Mouse (Mus musculus): ENCODE results near the gene Slc25a45. TPM values are rescaled to one million over a fixed set of nuclear protein-coding genes. Genes with fewer than 3 reads are reported as not detected.
A peak's percentile ranks its signal among the peaks of the same experiment; 100 is the strongest.

The Slc25a45 gene
- total RNA-seq, 2 experiments from 2014 or later, result 11.3 to 14.0 TPM

GRCm38 (mm10) chr19:5922963-5923362 is 45.4 kb downstream of the Slc25a45 start:
- ATAC-seq (replicated peaks; ENCODE audit: low FRiP score, poor library complexity, severe bottlenecking), result no peak

GRCm38 (mm10) chr19:5923990-5924712 is 46.5 kb downstream of the Slc25a45 start:
- ATAC-seq (replicated peaks; ENCODE audit: low FRiP score, poor library complexity, severe bottlenecking), result peak; percentile 60

- ATAC-seq (replicated peaks; ENCODE audit: low FRiP score, poor library complexity, severe bottlenecking), result peak; percentile 83
Observed at GRCm38 (mm10) chr19:5924713-5925093, 47.1 kb downstream of the Slc25a45 start, which contains the start of gene Cdc42ep2. TSS of gene Cdc42ep2 (minus strand) at chr19:5924816.

- ATAC-seq (replicated peaks; ENCODE audit: low FRiP score, poor library complexity, severe bottlenecking), result no peak
Observed at GRCm38 (mm10) chr19:5925311-5925855, 47.8 kb downstream of the Slc25a45 start.

GRCm38 (mm10) chr19:5927026-5927425 is 49.4 kb downstream of the Slc25a45 start:
- ATAC-seq (replicated peaks; ENCODE audit: low FRiP score, poor library complexity, severe bottlenecking), result no peak

- no peak for ATAC-seq (replicated peaks; ENCODE audit: low FRiP score, poor library complexity, severe bottlenecking)
Observed at GRCm38 (mm10) chr19:5927532-5927931, 49.9 kb downstream of the Slc25a45 start.

GRCm38 (mm10) chr19:5928104-5928503 is 50.5 kb downstream of the Slc25a45 start:
- ATAC-seq (replicated peaks; ENCODE audit: low FRiP score, poor library complexity, severe bottlenecking), result peak; percentile 50

- ATAC-seq (replicated peaks; ENCODE audit: low FRiP score, poor library complexity, severe bottlenecking), result no peak
Observed at GRCm38 (mm10) chr19:5928546-5928945, 50.9 kb downstream of the Slc25a45 start.

- ATAC-seq (replicated peaks; ENCODE audit: low FRiP score, poor library complexity, severe bottlenecking), result no peak
Observed at GRCm38 (mm10) chr19:5929634-5930596, 52.3 kb downstream of the Slc25a45 start.

- ATAC-seq (replicated peaks; ENCODE audit: low FRiP score, poor library complexity, severe bottlenecking), result no peak
Observed at GRCm38 (mm10) chr19:5935266-5935665, 57.7 kb downstream of the Slc25a45 start.

Other genes with a start within 250 kb of the Slc25a45 start
- 13.1 and 25.1 TPM in 2 replicates for gene Rela, start 240.3 kb upstream of the Slc25a45 start, total RNA-seq (2015; ENCODE audit: low replicate concordance)
- gene Rela, start 240.3 kb upstream of the Slc25a45 start, total RNA-seq (2017; ENCODE audit: low replicate concordance), result 15.5 and 22.0 TPM in 2 replicates
- 20.5 and 36.9 TPM in 2 replicates for gene Sipa1, start 214.1 kb upstream of the Slc25a45 start, total RNA-seq (2015; ENCODE audit: low replicate concordance)
- 27.4 and 90.3 TPM in 2 replicates for gene Sipa1, start 214.1 kb upstream of the Slc25a45 start, total RNA-seq (2017; ENCODE audit: low replicate concordance)
- 5.0 and 7.3 TPM in 2 replicates for gene Map3k11, start 189.1 kb upstream of the Slc25a45 start, total RNA-seq (2015; ENCODE audit: low replicate concordance)
- 8.4 and 11.2 TPM in 2 replicates for gene Map3k11, start 189.1 kb upstream of the Slc25a45 start, total RNA-seq (2017; ENCODE audit: low replicate concordance)
- 10.7 and 16.3 TPM in 2 replicates for gene Pcnx3, start 188.9 kb upstream of the Slc25a45 start, total RNA-seq (2015; ENCODE audit: low replicate concordance)
- 14.8 and 20.3 TPM in 2 replicates for gene Pcnx3, start 188.9 kb upstream of the Slc25a45 start, total RNA-seq (2017; ENCODE audit: low replicate concordance)
- gene Kcnk7, start 173.4 kb upstream of the Slc25a45 start, total RNA-seq (2015; ENCODE audit: low replicate concordance), result not detected in 2 replicates
- not detected in 2 replicates for gene Kcnk7, start 173.4 kb upstream of the Slc25a45 start, total RNA-seq (2017; ENCODE audit: low replicate concordance)
- 27.5 and 57.9 TPM in 2 replicates for gene Ehbp1l1, start 151.5 kb upstream of the Slc25a45 start, total RNA-seq (2015; ENCODE audit: low replicate concordance)
- 236 and 446 TPM in 2 replicates for gene Ehbp1l1, start 151.5 kb upstream of the Slc25a45 start, total RNA-seq (2017; ENCODE audit: low replicate concordance)
- 11.5 and 30.4 TPM in 2 replicates for gene Fam89b, start 148.2 kb upstream of the Slc25a45 start, total RNA-seq (2015; ENCODE audit: low replicate concordance)
- 8.5 and 10.5 TPM in 2 replicates for gene Fam89b, start 148.2 kb upstream of the Slc25a45 start, total RNA-seq (2017; ENCODE audit: low replicate concordance)
- 0.63 TPM in 1 of 2 replicates, not detected in the other for gene Ltbp3, start 136.9 kb upstream of the Slc25a45 start, total RNA-seq (2015; ENCODE audit: low replicate concordance)
- 0.68 TPM in 1 of 2 replicates, not detected in the other for gene Ltbp3, start 136.9 kb upstream of the Slc25a45 start, total RNA-seq (2017; ENCODE audit: low replicate concordance)
- 8.2 and 12.9 TPM in 2 replicates for gene Scyl1, start 106.4 kb upstream of the Slc25a45 start, total RNA-seq (2015; ENCODE audit: low replicate concordance)
- gene Scyl1, start 106.4 kb upstream of the Slc25a45 start, total RNA-seq (2017; ENCODE audit: low replicate concordance), result 9.1 and 11.9 TPM in 2 replicates
- gene Frmd8, start 2.5 kb upstream of the Slc25a45 start, total RNA-seq (2015; ENCODE audit: low replicate concordance), result 5.4 and 6.0 TPM in 2 replicates
- gene Frmd8, start 2.5 kb upstream of the Slc25a45 start, total RNA-seq (2017; ENCODE audit: low replicate concordance), result 4.2 and 6.8 TPM in 2 replicates
- 0.38 and 1.0 TPM in 2 replicates for gene Tigd3, start 16.3 kb downstream of the Slc25a45 start, total RNA-seq (2015; ENCODE audit: low replicate concordance)
- gene Tigd3, start 16.3 kb downstream of the Slc25a45 start, total RNA-seq (2017; ENCODE audit: low replicate concordance), result 3.1 and 6.1 TPM in 2 replicates
- gene Dpf2, start 35.2 kb downstream of the Slc25a45 start, total RNA-seq (2015; ENCODE audit: low replicate concordance), result 19.4 and 34.3 TPM in 2 replicates
- 58.8 and 71.4 TPM in 2 replicates for gene Dpf2, start 35.2 kb downstream of the Slc25a45 start, total RNA-seq (2017; ENCODE audit: low replicate concordance)
- 0.38 and 0.42 TPM in 2 replicates for gene Cdc42ep2, start 47.0 kb downstream of the Slc25a45 start, total RNA-seq (2015; ENCODE audit: low replicate concordance)
- 0.42 TPM in 1 of 2 replicates, not detected in the other for gene Cdc42ep2, start 47.0 kb downstream of the Slc25a45 start, total RNA-seq (2017; ENCODE audit: low replicate concordance)
- gene Pola2, start 86.4 kb downstream of the Slc25a45 start, total RNA-seq (2015; ENCODE audit: low replicate concordance), result 24.5 and 44.0 TPM in 2 replicates
- gene Pola2, start 86.4 kb downstream of the Slc25a45 start, total RNA-seq (2017; ENCODE audit: low replicate concordance), result 30.8 and 38.7 TPM in 2 replicates
- not detected in 2 replicates for gene Slc22a20, start 108.3 kb downstream of the Slc25a45 start, total RNA-seq (2015; ENCODE audit: low replicate concordance)
- not detected in 2 replicates for gene Slc22a20, start 108.3 kb downstream of the Slc25a45 start, total RNA-seq (2017; ENCODE audit: low replicate concordance)
- gene Capn1, start 138.1 kb downstream of the Slc25a45 start, total RNA-seq (2015; ENCODE audit: low replicate concordance), result 18.1 and 23.8 TPM in 2 replicates
- 34.8 and 43.7 TPM in 2 replicates for gene Capn1, start 138.1 kb downstream of the Slc25a45 start, total RNA-seq (2017; ENCODE audit: low replicate concordance)
- gene Syvn1, start 168.8 kb downstream of the Slc25a45 start, total RNA-seq (2015; ENCODE audit: low replicate concordance), result 35.5 and 43.0 TPM in 2 replicates
- gene Syvn1, start 168.8 kb downstream of the Slc25a45 start, total RNA-seq (2017; ENCODE audit: low replicate concordance), result 9.9 and 16.0 TPM in 2 replicates
- gene Mrpl49, start 180.0 kb downstream of the Slc25a45 start, total RNA-seq (2015; ENCODE audit: low replicate concordance), result 10.0 and 15.3 TPM in 2 replicates
- 8.1 and 10.2 TPM in 2 replicates for gene Mrpl49, start 180.0 kb downstream of the Slc25a45 start, total RNA-seq (2017; ENCODE audit: low replicate concordance)
- 503 and 517 TPM in 2 replicates for gene Fau, start 180.0 kb downstream of the Slc25a45 start, total RNA-seq (2015; ENCODE audit: low replicate concordance)
- 317 and 511 TPM in 2 replicates for gene Fau, start 180.0 kb downstream of the Slc25a45 start, total RNA-seq (2017; ENCODE audit: low replicate concordance)
- 1.3 and 2.7 TPM in 2 replicates for gene Znhit2, start 183.4 kb downstream of the Slc25a45 start, total RNA-seq (2015; ENCODE audit: low replicate concordance)
- gene Znhit2, start 183.4 kb downstream of the Slc25a45 start, total RNA-seq (2017; ENCODE audit: low replicate concordance), result 2.5 and 6.3 TPM in 2 replicates
- gene Tm7sf2, start 190.6 kb downstream of the Slc25a45 start, total RNA-seq (2015; ENCODE audit: low replicate concordance), result 1.2 and 2.3 TPM in 2 replicates
- 0.98 and 4.2 TPM in 2 replicates for gene Tm7sf2, start 190.6 kb downstream of the Slc25a45 start, total RNA-seq (2017; ENCODE audit: low replicate concordance)
- gene Vps51, start 199.4 kb downstream of the Slc25a45 start, total RNA-seq (2015; ENCODE audit: low replicate concordance), result 16.3 and 21.3 TPM in 2 replicates
- gene Vps51, start 199.4 kb downstream of the Slc25a45 start, total RNA-seq (2017; ENCODE audit: low replicate concordance), result 12.3 and 13.4 TPM in 2 replicates
- gene Tmem262, start 202.2 kb downstream of the Slc25a45 start, total RNA-seq (2015; ENCODE audit: low replicate concordance), result not detected in 2 replicates
- gene Tmem262, start 202.2 kb downstream of the Slc25a45 start, total RNA-seq (2017; ENCODE audit: low replicate concordance), result not detected in 2 replicates
- gene Gm28374, start 204.4 kb downstream of the Slc25a45 start, total RNA-seq (2015; ENCODE audit: low replicate concordance), result not detected in 2 replicates
- gene Gm28374, start 204.4 kb downstream of the Slc25a45 start, total RNA-seq (2017; ENCODE audit: low replicate concordance), result not detected in 2 replicates
- 0.77 and 3.8 TPM in 2 replicates for gene Zfpl1, start 207.1 kb downstream of the Slc25a45 start, total RNA-seq (2015; ENCODE audit: low replicate concordance)
- 5.0 and 7.8 TPM in 2 replicates for gene Zfpl1, start 207.1 kb downstream of the Slc25a45 start, total RNA-seq (2017; ENCODE audit: low replicate concordance)
- 10.2 and 21.3 TPM in 2 replicates for gene Cdca5, start 207.2 kb downstream of the Slc25a45 start, total RNA-seq (2015; ENCODE audit: low replicate concordance)
- 8.1 and 11.6 TPM in 2 replicates for gene Cdca5, start 207.2 kb downstream of the Slc25a45 start, total RNA-seq (2017; ENCODE audit: low replicate concordance)
- not detected in 2 replicates for gene AC131692.1, start 216.6 kb downstream of the Slc25a45 start, total RNA-seq (2015; ENCODE audit: low replicate concordance)
- gene AC131692.1, start 216.6 kb downstream of the Slc25a45 start, total RNA-seq (2017; ENCODE audit: low replicate concordance), result 2.6 and 3.2 TPM in 2 replicates
- 0.58 and 1.0 TPM in 2 replicates for gene Naaladl1, start 228.0 kb downstream of the Slc25a45 start, total RNA-seq (2015; ENCODE audit: low replicate concordance)
- 0.26 TPM in 1 of 2 replicates, not detected in the other for gene Naaladl1, start 228.0 kb downstream of the Slc25a45 start, total RNA-seq (2017; ENCODE audit: low replicate concordance)
- gene Sac3d1, start 240.8 kb downstream of the Slc25a45 start, total RNA-seq (2015; ENCODE audit: low replicate concordance), result 6.3 and 10.2 TPM in 2 replicates
- 3.7 and 6.1 TPM in 2 replicates for gene Sac3d1, start 240.8 kb downstream of the Slc25a45 start, total RNA-seq (2017; ENCODE audit: low replicate concordance)